Mouse (Mus musculus) CH12.LX (cell line): ENCODE measurements at regions not wholly inside any gene's neighbourhood (a gene's known extent, or its start where the extent isn't known, plus 50 kb on each side); places are given as distances from the start of the nearest gene placed in this dataset.

Source experiments
- DNase-seq: peaks from one replicate; pipeline ENCODE4 v3.0.0-alpha.2; 2013; ENCODE audit errors: extremely low read depth
- H3K27ac ChIP-seq: 2 replicates; pipeline ENCODE4 v1.5.1; 2012; ENCODE audit warnings: low read depth, mild to moderate bottlenecking, control low read depth, moderate library complexity; ENCODE audit not compliant: insufficient read depth
- H3K27me3 ChIP-seq: replicated peaks from 2 replicates; pipeline ENCODE3; 2012; ENCODE audit warnings: inconsistent platforms
- H3K36me3 ChIP-seq, 2 experiments: replicated peaks in 1 of 2; 2 replicates each; pipeline versions ENCODE3 to v1.6.1; 2012; ENCODE audit warnings: inconsistent platforms in 1 of 2, low read length in 1 of 2, mild to moderate bottlenecking in 1 of 2, mixed read lengths in 1 of 2, moderate library complexity in 1 of 2; ENCODE audit not compliant: control insufficient read depth in 1 of 2, insufficient read depth in 1 of 2
- H3K4me1 ChIP-seq, 2 experiments: 2 replicates each; pipeline ENCODE4 v1.6.1; 2012; ENCODE audit warnings: inconsistent platforms in 1 of 2, moderate library complexity in 1 of 2; ENCODE audit not compliant: insufficient read depth in 2 of 2, control insufficient read depth in 1 of 2
- H3K4me2 ChIP-seq: 2 replicates; pipeline ENCODE4 v1.6.1; 2012; ENCODE audit warnings: low read depth, mild to moderate bottlenecking, control low read depth; ENCODE audit not compliant: poor library complexity, insufficient read depth, severe bottlenecking
- H3K4me3 ChIP-seq, 3 experiments: fragments of 150-350 bp in 1 of 3; sonication (generic) in 1 of 3; replicated peaks in 1 of 3; 2 replicates each; pipeline versions ENCODE3 to v1.5.1; 2011 to 2012; ENCODE audit warnings: low read depth in 2 of 3, low read length in 2 of 3, mild to moderate bottlenecking in 2 of 3, moderate library complexity in 2 of 3, control low read depth in 1 of 3, improper control_type of control experiment in 1 of 3, inconsistent platforms in 1 of 3, mixed read lengths in 1 of 3; ENCODE audit not compliant: poor library complexity in 1 of 3
- H3K79me2 ChIP-seq: replicated peaks from 2 replicates; pipeline ENCODE4 v1.6.1; 2012; ENCODE audit warnings: mild to moderate bottlenecking, moderate library complexity; ENCODE audit not compliant: control insufficient read depth, poor library complexity, insufficient read depth, severe bottlenecking; ENCODE audit errors: extremely low read depth
- H3K9ac ChIP-seq: 2 replicates; pipeline ENCODE4 v1.6.1; 2012; ENCODE audit warnings: low read depth, mild to moderate bottlenecking, control low read depth, moderate library complexity; ENCODE audit not compliant: insufficient read depth
- H3K9me3 ChIP-seq: replicated peaks from 2 replicates; pipeline ENCODE3; 2012; ENCODE audit warnings: low read length, inconsistent platforms, mixed read lengths
- BHLHE40 ChIP-seq: IDR thresholded peaks from 2 replicates; pipeline ENCODE4 v1.6.1; 2011; ENCODE audit warnings: mild to moderate bottlenecking, low read depth, low read length, improper control_type of control experiment
- EP300 ChIP-seq: IDR thresholded peaks from 2 replicates; pipeline ENCODE4 v1.6.1; 2011; ENCODE audit warnings: low read length, improper control_type of control experiment
- HCFC1 ChIP-seq: IDR thresholded peaks from 2 replicates; pipeline ENCODE4 v1.6.1; 2012; ENCODE audit warnings: low read depth, mild to moderate bottlenecking, inconsistent platforms, low read length, improper control_type of control experiment
- IRF4 ChIP-seq: IDR thresholded peaks from 2 replicates; pipeline ENCODE4 v1.6.1; 2014; ENCODE audit warnings: low read depth, mild to moderate bottlenecking, inconsistent platforms, low read length, improper control_type of control experiment
- POLR2A ChIP-seq: IDR thresholded peaks from 2 replicates; pipeline ENCODE4 v1.6.1; 2011; ENCODE audit warnings: low read depth, mild to moderate bottlenecking, improper control_type of control experiment, low read length
- POLR2AphosphoS2 ChIP-seq: IDR thresholded peaks from 2 replicates; pipeline ENCODE4 v1.6.1; 2011; ENCODE audit warnings: low read depth, low read length, improper control_type of control experiment
- RAD21 ChIP-seq: IDR thresholded peaks from 2 replicates; pipeline ENCODE4 v1.6.1; 2011; ENCODE audit warnings: low read depth, mild to moderate bottlenecking, low read length, improper control_type of control experiment, moderate library complexity
- RCOR1 ChIP-seq: conservative IDR thresholded peaks from 2 replicates; pipeline ENCODE4 v1.6.1; 2012; ENCODE audit warnings: low read depth, mild to moderate bottlenecking, inconsistent platforms, low read length, improper control_type of control experiment
- SIN3A ChIP-seq: IDR thresholded peaks from 2 replicates; pipeline ENCODE4 v1.6.1; 2012; ENCODE audit warnings: low read length, improper control_type of control experiment, inconsistent platforms
- UBTF ChIP-seq: IDR thresholded peaks from 2 replicates; pipeline ENCODE4 v1.6.1; 2012; ENCODE audit warnings: low read depth, mild to moderate bottlenecking, inconsistent platforms, low read length, improper control_type of control experiment, moderate library complexity
- USF1 ChIP-seq: IDR thresholded peaks from 2 replicates; pipeline ENCODE4 v1.6.1; 2014; ENCODE audit warnings: low read depth, mild to moderate bottlenecking, inconsistent platforms, low read length, improper control_type of control experiment
- ZC3H11A ChIP-seq: IDR thresholded peaks from 2 replicates; pipeline ENCODE4 v1.6.1; 2012; ENCODE audit warnings: low read depth, mild to moderate bottlenecking, inconsistent platforms, low read length, improper control_type of control experiment
- ZNF384 ChIP-seq: IDR thresholded peaks from 2 replicates; pipeline ENCODE4 v1.6.1; 2012; ENCODE audit warnings: low read depth, low read length, improper control_type of control experiment, inconsistent platforms
- dilution Hi-C: fragments of 300-500 bp; cut with MboI; formaldehyde crosslinking; loops from 2 replicates; pipeline ENCODE4 v1.14.3; 2020; ENCODE audit warnings: low sequenced_read_pairs; ENCODE audit not compliant: extremely low pct_unique_long_range_greater_than_20kb, extremely low pct_ligation_motif_present
- in situ Hi-C: fragments of 300-500 bp; cut with MboI; formaldehyde crosslinking; loops from 3 replicates; pipeline ENCODE4 v1.14.3; 2019; ENCODE audit warnings: low sequenced_read_pairs, low pct_ligation_motif_present, low pct_unique_long_range_greater_than_20kb, mixed read lengths

GRCm38 (mm10) chr9:122534965-122535364 is 183.6 kb downstream of the Abhd5 start:
- no peaks in the 10 kb centered on the region for H3K4me1 ChIP-seq
- no peak for DNase-seq
- in situ Hi-C loops: no loop called here
- no peaks in the 10 kb centered on the region for H3K79me2 ChIP-seq
- no peak overlapping the region for H3K27ac ChIP-seq
- no peak overlapping the region for H3K4me3 ChIP-seq
- H3K9me3 ChIP-seq: no peaks in the 10 kb centered on the region
- dilution Hi-C loops: no loop called here
- no peaks in the 10 kb centered on the region for H3K36me3 ChIP-seq
- no peak overlapping the region for H3K9ac ChIP-seq
- H3K4me2 ChIP-seq: no peak overlapping the region
- H3K27me3 ChIP-seq: peaks cover 43% of the 10 kb centered on the region
- TF ChIP-seq UBTF: no peak

GRCm38 (mm10) chr9:122540091-122540490 is 188.7 kb downstream of the Abhd5 start:
- TF ChIP-seq BHLHE40 (no peak), ZNF384 (no peak), POLR2A (no peak), ZC3H11A (no peak), IRF4 (no peak), USF1 (no peak)
- H3K27me3 ChIP-seq: peaks cover 21% of the 10 kb centered on the region
- no peak overlapping the region for H3K4me3 ChIP-seq
- no peaks in the 10 kb centered on the region for H3K4me1 ChIP-seq
- H3K27ac ChIP-seq: no peak overlapping the region
- no peaks in the 10 kb centered on the region for H3K79me2 ChIP-seq
- no peak for DNase-seq
- no peaks in the 10 kb centered on the region for H3K9me3 ChIP-seq
- dilution Hi-C loops (no loop called here), in situ Hi-C loops (no loop called here)
- H3K36me3 ChIP-seq: no peaks in the 10 kb centered on the region
- H3K4me2 ChIP-seq: no peak overlapping the region
- H3K9ac ChIP-seq: no peak overlapping the region

- Histone ChIP-seq H3K27ac (no peak overlapping the region), H3K9ac (no peak overlapping the region), H3K79me2 (no peaks in the 10 kb centered on the region), H3K4me1 (no peaks in the 10 kb centered on the region), H3K4me2 (no peak overlapping the region), H3K36me3 (no peaks in the 10 kb centered on the region), H3K27me3 (peaks cover 28% of the 10 kb centered on the region), H3K4me3 (no peak overlapping the region), H3K9me3 (no peaks in the 10 kb centered on the region)
- TF ChIP-seq POLR2AphosphoS2: no peak
- TF ChIP-seq SIN3A: no peak
- no peak for TF ChIP-seq POLR2A
- TF ChIP-seq RCOR1: no peak
- no peak for TF ChIP-seq RAD21
- no peak for TF ChIP-seq HCFC1
- TF ChIP-seq EP300: no peak
- in situ Hi-C loops (no loop called here), dilution Hi-C loops (no loop called here)
- no peak for DNase-seq
Measured at GRCm38 (mm10) chr9:122556051-122556450, 191.1 kb upstream of the Topaz1 start.
